Comparison of ENCODE assay signal across 29 mouse cellular contexts in the genomic region with DNA sequence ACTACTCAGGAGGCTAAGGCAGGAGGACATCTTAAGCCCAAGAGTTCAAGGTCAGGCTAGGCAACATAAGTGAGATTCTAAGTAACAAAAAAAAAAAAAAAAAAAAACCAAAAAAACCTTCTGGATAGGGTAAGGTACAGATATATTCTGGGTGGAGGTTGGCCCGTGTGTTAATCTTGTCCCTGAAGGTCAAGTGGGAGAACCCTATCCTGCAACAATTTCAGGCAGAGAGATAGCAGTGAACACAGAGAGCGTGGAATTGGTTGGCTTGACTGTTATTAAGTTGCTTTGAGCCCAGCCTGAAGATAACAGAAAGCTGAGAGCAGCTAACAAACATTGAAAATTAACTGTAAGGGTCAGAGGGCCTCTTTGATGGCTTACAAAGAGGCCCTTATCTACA. TPM values are rescaled to one million over a fixed set of nuclear protein-coding genes. Genes with fewer than 3 reads are reported as not detected.
A peak's percentile ranks its signal among the peaks of the same experiment; 100 is the strongest.
DNase-seq lines count a peak whose midpoint lies in the region; ATAC-seq and TF ChIP-seq lines count a peak whose summit lies in the region.
"Had no signal": no experiment of that assay in that cellular context is flagged by ENCODE, and none has a peak within 500 bp of the region (broad histone marks: within the 10 kb centered on the region; RNA-seq: fewer than 3 reads in every experiment).

No protein-coding gene starts in this region.

- DNase-seq in forebrain, embryonic 11.5 days (ENCODE audit: low spot score) = no peak
- DNase-seq in liver, postnatal 0 days = no peak
- peak; percentile 31 for DNase-seq in c-Kit-positive CD71-positive TER-119-negative erythroid progenitor cells, embryonic 14.5 days (ENCODE audit: low read depth)
- no peak for DNase-seq in gastrocnemius, postnatal 25 days
- no peak for DNase-seq in adrenal gland, adult 8-10 months
- DNase-seq: adrenal gland, postnatal 14 days; cerebellum, adult 18-20 months; cerebellum, postnatal 14 days; gastrocnemius, postnatal 10 days; kidney, adult 2 months; kidney, postnatal 36 days; layer of hippocampus, postnatal 36 days; left cerebral cortex, postnatal 4 days; lung, embryonic 14.5 days; lung, postnatal 14 days; right cerebral cortex, postnatal 25 days; thymus, adult 18-20 months; thymus, postnatal 25 days had no signal

- 0 out of 2 replicates have a peak, but pooled peaks cover 2% of the 10 kb centered on the region for H3K4me1 ChIP-seq in forebrain, embryonic 11.5 days (replicated peaks; ENCODE audit: control insufficient read depth, insufficient read depth, low read length)
- no peaks in the 10 kb centered on the region for H3K4me1 ChIP-seq in forebrain, embryonic 13.5 days
- H3K4me1 ChIP-seq in liver, embryonic 12.5 days = peaks cover 24% of the 10 kb centered on the region
- no peaks in the 10 kb centered on the region for H3K4me1 ChIP-seq in liver, postnatal 0 days (ENCODE audit: insufficient read depth)
- peaks cover 23% of the 10 kb centered on the region for H3K4me1 ChIP-seq in liver, embryonic 15.5 days (replicated peaks)
- H3K4me1 ChIP-seq: heart, embryonic 15.5 days; hindbrain, embryonic 12.5 days; neural tube, embryonic 15.5 days; stomach, embryonic 15.5 days had no signal

- WGBS in forebrain, embryonic 11.5 days = 94% methylated on average over 2 of the region's 2 CpGs
- 85% methylated on average over 2 of the region's 2 CpGs for WGBS in forebrain, embryonic 13.5 days
- 17% methylated on average over 2 of the region's 2 CpGs for WGBS in liver, embryonic 12.5 days (ENCODE audit: insufficient replicate concordance)
- 42% methylated on average over 2 of the region's 2 CpGs for WGBS in liver, postnatal 0 days (ENCODE audit: insufficient replicate concordance)
- WGBS in liver, embryonic 15.5 days (ENCODE audit: insufficient replicate concordance) = 13% methylated on average over 2 of the region's 2 CpGs

- no peaks in the 10 kb centered on the region for H3K36me3 ChIP-seq in forebrain, embryonic 11.5 days (ENCODE audit: control insufficient read depth, insufficient read depth, low read length)
- no peaks in the 10 kb centered on the region for H3K36me3 ChIP-seq in forebrain, embryonic 13.5 days (ENCODE audit: poor library complexity, severe bottlenecking)
- no peaks in the 10 kb centered on the region for H3K36me3 ChIP-seq in liver, embryonic 12.5 days
- H3K36me3 ChIP-seq in liver, postnatal 0 days (replicated peaks; ENCODE audit: insufficient read depth, low read length) = no peaks in the 10 kb centered on the region
- H3K36me3 ChIP-seq in liver, embryonic 15.5 days (replicated peaks) = no peaks in the 10 kb centered on the region
- H3K36me3 ChIP-seq: G1E; heart, embryonic 15.5 days; hindbrain, embryonic 12.5 days; midbrain, embryonic 13.5 days; neural tube, embryonic 15.5 days; stomach, embryonic 15.5 days had no signal

- H3K4me3 ChIP-seq in forebrain, embryonic 11.5 days (ENCODE audit: low read depth, low read length) = no peak overlapping the region
- H3K4me3 ChIP-seq in forebrain, embryonic 13.5 days = no peak overlapping the region
- H3K4me3 ChIP-seq in liver, embryonic 12.5 days = no peak overlapping the region
- no peak overlapping the region for H3K4me3 ChIP-seq in liver, postnatal 0 days (ENCODE audit: low read depth, low read length)
- H3K4me3 ChIP-seq in liver, embryonic 15.5 days (replicated peaks) = no peak overlapping the region
- H3K4me3 ChIP-seq: erythroblast, embryonic 14.5 days; heart, embryonic 15.5 days; hindbrain, embryonic 12.5 days; midbrain, embryonic 13.5 days; neural tube, embryonic 15.5 days; stomach, embryonic 15.5 days had no signal

- H3K27ac ChIP-seq in forebrain, embryonic 11.5 days (ENCODE audit: low read depth, low read length) = 0 out of 2 replicates have a peak overlapping the region, but pooled peaks have one; percentile 12
- no peak overlapping the region for H3K27ac ChIP-seq in forebrain, embryonic 13.5 days
- peak overlapping the region; percentile 72 for H3K27ac ChIP-seq in liver, embryonic 12.5 days
- H3K27ac ChIP-seq in liver, postnatal 0 days (ENCODE audit: low read depth) = no peak overlapping the region
- H3K27ac ChIP-seq in liver, embryonic 15.5 days (replicated peaks) = peak overlapping the region; percentile 39
- H3K27ac ChIP-seq: heart, embryonic 15.5 days; hindbrain, embryonic 12.5 days; midbrain, embryonic 13.5 days; neural tube, embryonic 15.5 days; stomach, embryonic 15.5 days had no signal

- no peak for ATAC-seq in forebrain, embryonic 11.5 days (replicated peaks; ENCODE audit: low FRiP score)
- ATAC-seq in forebrain, embryonic 13.5 days = no peak
- peak; percentile 78 for ATAC-seq in liver, embryonic 12.5 days
- ATAC-seq in liver, postnatal 0 days = no peak
- peak; percentile 61 for ATAC-seq in liver, embryonic 15.5 days (ENCODE audit: insufficient read depth)
- ATAC-seq: midbrain, embryonic 13.5 days; Patski had no signal

- no peak overlapping the region for H3K4me2 ChIP-seq in forebrain, embryonic 11.5 days (ENCODE audit: low read depth, low read length, severe bottlenecking)
- no peak overlapping the region for H3K4me2 ChIP-seq in forebrain, embryonic 13.5 days
- H3K4me2 ChIP-seq in liver, embryonic 12.5 days = peak overlapping the region; percentile 15; the same call in 1 of the 2 replicates
- H3K4me2 ChIP-seq in liver, postnatal 0 days (ENCODE audit: low read depth, low read length) = no peak overlapping the region
- no peak overlapping the region for H3K4me2 ChIP-seq in liver, embryonic 15.5 days
- H3K4me2 ChIP-seq: heart, embryonic 15.5 days; hindbrain, embryonic 12.5 days; lung, embryonic 14.5 days; midbrain, embryonic 13.5 days; neural tube, embryonic 15.5 days; stomach, embryonic 15.5 days had no signal

- TF ChIP-seq CTCF in liver, postnatal 0 days (IDR thresholded peaks at IDR 0.05; ENCODE audit: low read depth) = no peak

- H3K9ac ChIP-seq in forebrain, embryonic 11.5 days (ENCODE audit: low read length) = no peak overlapping the region
- no peak overlapping the region for H3K9ac ChIP-seq in forebrain, embryonic 13.5 days
- no peak overlapping the region for H3K9ac ChIP-seq in liver, embryonic 12.5 days
- no peak overlapping the region for H3K9ac ChIP-seq in liver, postnatal 0 days (replicated peaks)
- no peak overlapping the region for H3K9ac ChIP-seq in liver, embryonic 15.5 days
- H3K9ac ChIP-seq: heart, embryonic 15.5 days; hindbrain, embryonic 12.5 days; lung, embryonic 14.5 days; midbrain, embryonic 13.5 days; neural tube, embryonic 15.5 days; stomach, embryonic 15.5 days had no signal

- no peaks in the 10 kb centered on the region for H3K27me3 ChIP-seq in forebrain, embryonic 11.5 days (ENCODE audit: control insufficient read depth, insufficient read depth, low read length)
- H3K27me3 ChIP-seq in forebrain, embryonic 13.5 days = no peaks in the 10 kb centered on the region
- no peaks in the 10 kb centered on the region for H3K27me3 ChIP-seq in liver, embryonic 12.5 days (replicated peaks)
- H3K27me3 ChIP-seq in liver, postnatal 0 days (ENCODE audit: insufficient read depth, low read length) = no peaks in the 10 kb centered on the region
- no peaks in the 10 kb centered on the region for H3K27me3 ChIP-seq in liver, embryonic 15.5 days
- H3K27me3 ChIP-seq: heart, embryonic 15.5 days; hindbrain, embryonic 12.5 days; midbrain, embryonic 13.5 days; neural tube, embryonic 15.5 days; Patski; stomach, embryonic 15.5 days had no signal

- no peaks in the 10 kb centered on the region for H3K9me3 ChIP-seq in forebrain, embryonic 11.5 days (ENCODE audit: control insufficient read depth, low read length)
- no peaks in the 10 kb centered on the region for H3K9me3 ChIP-seq in forebrain, embryonic 13.5 days (replicated peaks)
- H3K9me3 ChIP-seq in liver, embryonic 12.5 days (replicated peaks) = no peaks in the 10 kb centered on the region
- no peaks in the 10 kb centered on the region for H3K9me3 ChIP-seq in liver, postnatal 0 days (ENCODE audit: low read length)
- no peaks in the 10 kb centered on the region for H3K9me3 ChIP-seq in liver, embryonic 15.5 days (replicated peaks)
- H3K9me3 ChIP-seq: G1E; heart, embryonic 15.5 days; hindbrain, embryonic 12.5 days; midbrain, embryonic 13.5 days; neural tube, embryonic 15.5 days; stomach, embryonic 15.5 days had no signal

- TF ChIP-seq EP300 in liver, postnatal 0 days (IDR thresholded peaks at IDR 0.05; ENCODE audit: low read depth) = no peak

RNA-seq across cellular contexts. Expression of a gene that starts 7.4 kb away (rescaled TPM):
- polyA plus RNA-seq in forebrain, embryonic 11.5 days (2014; fragmentation: Nextera tagmentation; extraction: Ambion mirVana) = 5.6 and 5.7 TPM in 2 replicates
- polyA plus RNA-seq in forebrain, embryonic 13.5 days (2015; fragmentation: Nextera tagmentation; extraction: Ambion mirVana) = 3.8 TPM in 2 replicates
- polyA plus RNA-seq in liver, embryonic 12.5 days (2016; fragmentation: Nextera tagmentation; extraction: Ambion mirVana) = 8.7 and 9.2 TPM in 2 replicates
- 8.7 and 9.5 TPM in 2 replicates for polyA plus RNA-seq in liver, postnatal 0 days (2015; fragmentation: Nextera tagmentation; extraction: Ambion mirVana)
- polyA plus RNA-seq in liver, embryonic 15.5 days (2015; fragmentation: Nextera tagmentation; extraction: Ambion mirVana) = 11.2 and 14.1 TPM in 2 replicates
- not detected for total RNA-seq in gastrocnemius, postnatal 25 days (2021)
- total RNA-seq in adrenal gland, adult 8-10 months (2022) = 1 to 10 TPM in 3 of 4 experiments, under 1 TPM in 1; 0.73 to 3.5 (median 1.5) TPM

RNA-seq across cellular contexts. Expression of a gene that starts 43.7 kb away (rescaled TPM):
- 26.1 and 30.2 TPM in 2 replicates for polyA plus RNA-seq in forebrain, embryonic 11.5 days (2014; fragmentation: Nextera tagmentation; extraction: Ambion mirVana)
- polyA plus RNA-seq in forebrain, embryonic 13.5 days (2015; fragmentation: Nextera tagmentation; extraction: Ambion mirVana) = 25.1 and 25.6 TPM in 2 replicates
- polyA plus RNA-seq in liver, embryonic 12.5 days (2016; fragmentation: Nextera tagmentation; extraction: Ambion mirVana) = 5.2 and 5.3 TPM in 2 replicates
- polyA plus RNA-seq in liver, postnatal 0 days (2015; fragmentation: Nextera tagmentation; extraction: Ambion mirVana) = 2.9 and 3.3 TPM in 2 replicates
- 2.9 and 3.3 TPM in 2 replicates for polyA plus RNA-seq in liver, embryonic 15.5 days (2015; fragmentation: Nextera tagmentation; extraction: Ambion mirVana)
- 10 to 100 TPM; 13.3 to 13.4 TPM for total RNA-seq in gastrocnemius, postnatal 25 days (2021)
- 10 to 100 TPM; 28.7 to 61.2 (median 44.1) TPM for total RNA-seq in adrenal gland, adult 8-10 months (2022)

Comparison
In these comparisons a context has a peak if more than half of its experiments do, and no peak if none do; other contexts are left out.
1. ATAC-seq: peak in liver, embryonic 12.5 days (single experiment) and liver, embryonic 15.5 days (single experiment); none in forebrain, embryonic 11.5 days (single experiment), forebrain, embryonic 13.5 days (single experiment) and liver, postnatal 0 days (single experiment).
2. H3K27ac ChIP-seq: peak in forebrain, embryonic 11.5 days (single experiment), liver, embryonic 12.5 days (single experiment) and liver, embryonic 15.5 days (single experiment); none in forebrain, embryonic 13.5 days (single experiment) and liver, postnatal 0 days (single experiment).